Mouse (Mus musculus): ENCODE measurements around the gene Gm13275.
"Not testable (repeated sequence)": the region's sequence is repeated elsewhere in the genome, so short reads cannot be mapped to it uniquely, and the experiment has no call there.

Gm13275 gene

GRCm38 (mm10) chr4:88793936-88794675 lies at the start of gene Gm13275:
TSS of gene Gm13275 (plus strand) at chr4:88794487.
- peak; percentile 24 for DNase-seq

GRCm38 (mm10) chr4:88749926-88750325 lies 44.4 kb upstream of the Gm13275 start:
- DNase-seq: no peak

GRCm38 (mm10) chr4:88754818-88755340 lies 39.4 kb upstream of the Gm13275 start, which contains the start of gene Gm13271:
TSS of gene Gm13271 (plus strand) at chr4:88754868.
- peak; percentile 73 for DNase-seq

GRCm38 (mm10) chr4:88756581-88757513 lies 37.4 kb upstream of the Gm13275 start:
- DNase-seq: not testable (repeated sequence)

- peak; percentile 88 for DNase-seq
Observed at GRCm38 (mm10) chr4:88757628-88758031, 36.7 kb upstream of the Gm13275 start.

- DNase-seq: not testable (repeated sequence)
Observed at GRCm38 (mm10) chr4:88758751-88759150, 35.5 kb upstream of the Gm13275 start.

GRCm38 (mm10) chr4:88759610-88760268 lies 34.5 kb upstream of the Gm13275 start, which contains the start of gene Gm13283:
TSS of gene Gm13283 (plus strand) at chr4:88760119.
- peak; percentile 10 for DNase-seq

- peak; percentile 46 for DNase-seq
Observed at GRCm38 (mm10) chr4:88760431-88760830, 33.9 kb upstream of the Gm13275 start.

GRCm38 (mm10) chr4:88761776-88762175 lies 32.5 kb upstream of the Gm13275 start:
- DNase-seq: peak; percentile 63

- DNase-seq: not testable (repeated sequence)
Observed at GRCm38 (mm10) chr4:88762341-88762740, 31.9 kb upstream of the Gm13275 start.

- peak; percentile 9 for DNase-seq
Observed at GRCm38 (mm10) chr4:88763384-88764018, 30.8 kb upstream of the Gm13275 start.

- DNase-seq: not testable (repeated sequence)
Observed at GRCm38 (mm10) chr4:88773534-88773933, 20.8 kb upstream of the Gm13275 start, which contains the start of gene Gm13290. TSS of gene Gm13290 (plus strand) at chr4:88773834.

GRCm38 (mm10) chr4:88776622-88777021 lies 17.7 kb upstream of the Gm13275 start, which contains the start of gene Gm13289:
TSS of gene Gm13289 (plus strand) at chr4:88776922.
- DNase-seq: not testable (repeated sequence)

- not testable (repeated sequence) for DNase-seq
Observed at GRCm38 (mm10) chr4:88779550-88779949, 14.7 kb upstream of the Gm13275 start, which contains the start of gene Gm13272. TSS of gene Gm13272 (plus strand) at chr4:88779850.

GRCm38 (mm10) chr4:88780320-88780719 lies 14.0 kb upstream of the Gm13275 start:
- not testable (repeated sequence) for DNase-seq

GRCm38 (mm10) chr4:88781831-88782230 lies 12.5 kb upstream of the Gm13275 start, which contains the start of gene Ifnz:
TSS of gene Ifnz (plus strand) at chr4:88782131.
- not testable (repeated sequence) for DNase-seq

GRCm38 (mm10) chr4:88782335-88782734 lies 12.0 kb upstream of the Gm13275 start:
- DNase-seq: not testable (repeated sequence)

- not testable (repeated sequence) for DNase-seq
Observed at GRCm38 (mm10) chr4:88785409-88785808, 8.9 kb upstream of the Gm13275 start, which contains the start of gene Gm13276. TSS of gene Gm13276 (plus strand) at chr4:88785709.

GRCm38 (mm10) chr4:88788402-88788801 lies 5.9 kb upstream of the Gm13275 start, which contains the start of gene Gm13277:
TSS of gene Gm13277 (plus strand) at chr4:88788632.
- peak; percentile 63 for DNase-seq

GRCm38 (mm10) chr4:88791250-88791649 lies 3.0 kb upstream of the Gm13275 start, which contains the start of gene Gm13278:
TSS of gene Gm13278 (plus strand) at chr4:88791550.
- not testable (repeated sequence) for DNase-seq

GRCm38 (mm10) chr4:88797097-88797496 lies 2.8 kb downstream of the Gm13275 start, which contains the start of gene Gm13279:
TSS of gene Gm13279 (plus strand) at chr4:88797397.
- not testable (repeated sequence) for DNase-seq

Measured in right cerebral cortex, adult 18-20 months (tissue).